In the genomic region with DNA sequence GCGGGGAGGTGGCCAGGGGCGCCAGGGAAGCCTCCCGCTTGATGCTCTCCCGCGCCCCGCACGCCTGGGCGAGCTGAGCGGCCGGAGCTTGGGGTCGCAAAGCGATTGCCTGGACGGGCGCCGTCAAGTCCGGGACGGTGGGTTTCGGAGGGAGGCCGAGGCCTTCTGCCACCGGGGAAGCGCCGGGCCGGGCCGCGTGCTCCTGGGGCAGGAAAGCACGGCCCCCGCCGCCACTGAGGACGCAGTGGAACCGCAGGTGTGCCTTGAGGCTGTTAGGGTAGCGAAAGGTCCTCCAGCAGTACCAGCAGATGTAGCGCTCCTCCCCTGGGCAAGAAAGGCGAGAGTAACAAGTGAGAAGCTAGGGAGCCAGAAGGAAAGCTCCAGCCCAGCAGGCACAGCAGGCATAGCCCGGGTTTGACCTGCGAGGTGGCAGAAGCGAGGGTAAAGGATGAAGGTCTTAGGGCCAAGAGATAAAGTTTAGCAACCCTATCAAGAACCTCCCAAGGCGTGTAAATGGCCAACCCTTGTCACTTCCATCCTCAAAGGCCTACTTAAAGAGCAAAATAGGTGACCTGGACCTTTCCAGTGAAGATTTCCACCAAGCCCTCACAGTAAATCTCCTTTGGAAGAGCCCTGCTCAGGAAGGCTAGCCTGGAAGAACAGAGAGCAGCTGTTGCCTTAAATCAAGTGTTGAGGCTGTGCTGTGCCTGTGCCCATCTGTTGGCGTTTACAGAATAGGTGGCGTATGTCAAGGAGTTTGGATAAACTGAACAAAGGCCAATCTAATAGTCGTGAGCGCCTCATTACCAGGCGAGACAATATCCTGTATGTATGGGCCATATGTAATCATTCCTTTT, we compare ENCODE assay signal across 9 mouse cellular contexts. TPM values are rescaled to one million over a fixed set of nuclear protein-coding genes. Genes with fewer than 3 reads are reported as not detected.
DNase-seq lines count a peak whose midpoint lies in the region; ATAC-seq and TF ChIP-seq lines count a peak whose summit lies in the region.
"Had no signal": no experiment of that assay in that cellular context is flagged by ENCODE, and none has a peak within 500 bp of the region (broad histone marks: within the 10 kb centered on the region; RNA-seq: fewer than 3 reads in every experiment).

No protein-coding gene starts in this region.

- whole genome bisulfite sequencing in hindbrain, embryonic 11.5 days: 2% methylated on average over 42 of the region's 42 CpGs
- WGBS in liver, postnatal 0 days (ENCODE audit: insufficient replicate concordance): 6% methylated on average over 41 of the region's 42 CpGs

- DNase-seq in testis, postnatal 10 days (ENCODE audit: low spot score): no peak
- DNase-seq in hindbrain, embryonic 11.5 days (ENCODE audit: low spot score): peak; percentile 61
- DNase-seq in liver, postnatal 0 days: no peak
- no peak for DNase-seq in frontal cortex, postnatal 25 days (ENCODE audit: low spot score in 2 of 2)
- no peak for DNase-seq in T-cell, adult 2 months (ENCODE audit: low spot score)
- DNase-seq in spleen, adult 18-20 months: no peak
- DNase-seq: right cerebral cortex, postnatal 25 days had no signal

- no peak for TF ChIP-seq CTCF in testis, adult 2 months (IDR thresholded peaks at IDR 0.05; ENCODE audit: control insufficient read depth, insufficient read depth, insufficient replicate concordance, low read depth, low read length)
- no peak for TF ChIP-seq CTCF in liver, postnatal 0 days (IDR thresholded peaks at IDR 0.05; ENCODE audit: low read depth)

- H3K4me3 ChIP-seq in testis, adult 2 months (ENCODE audit: control insufficient read depth, low read depth, low read length): peak overlapping the region; percentile 52
- peak overlapping the region; percentile 37 for H3K4me3 ChIP-seq in hindbrain, embryonic 11.5 days (ENCODE audit: low read depth, low read length)
- peak overlapping the region; percentile 39 for H3K4me3 ChIP-seq in liver, postnatal 0 days (ENCODE audit: low read depth, low read length)
- H3K4me3 ChIP-seq: left cerebral cortex, adult 2 months had no signal

- H3K36me3 ChIP-seq in testis, adult 2 months (ENCODE audit: control insufficient read depth, insufficient read depth, low read length): no peaks in the 10 kb centered on the region
- no peaks in the 10 kb centered on the region for H3K36me3 ChIP-seq in hindbrain, embryonic 11.5 days (ENCODE audit: control insufficient read depth, insufficient read depth, low read length)
- no peaks in the 10 kb centered on the region for H3K36me3 ChIP-seq in liver, postnatal 0 days (replicated peaks; ENCODE audit: insufficient read depth, low read length)

- ATAC-seq in hindbrain, embryonic 11.5 days (ENCODE audit: low FRiP score): peak; percentile 49
- ATAC-seq in liver, postnatal 0 days: no peak

- peaks cover 7% of the 10 kb centered on the region for H3K4me1 ChIP-seq in testis, adult 2 months (ENCODE audit: control insufficient read depth, insufficient read depth, low read length)
- H3K4me1 ChIP-seq in hindbrain, embryonic 11.5 days (replicated peaks; ENCODE audit: control insufficient read depth, insufficient read depth, low read length): peaks cover 7% of the 10 kb centered on the region
- peaks cover 8% of the 10 kb centered on the region for H3K4me1 ChIP-seq in liver, postnatal 0 days (ENCODE audit: insufficient read depth)

- no peak for TF ChIP-seq POLR2A in testis, adult 2 months (IDR thresholded peaks at IDR 0.05; ENCODE audit: control insufficient read depth, low read depth, low read length)

- TF ChIP-seq EP300 in liver, postnatal 0 days (IDR thresholded peaks at IDR 0.05; ENCODE audit: low read depth): no peak

- H3K27me3 ChIP-seq in testis, adult 2 months (ENCODE audit: control insufficient read depth, insufficient read depth, low read length): peaks cover 4% of the 10 kb centered on the region; the same call in 1 of the 2 replicates
- H3K27me3 ChIP-seq in hindbrain, embryonic 11.5 days (ENCODE audit: control insufficient read depth, insufficient read depth, low read length): peaks cover 81% of the 10 kb centered on the region
- peaks cover 96% of the 10 kb centered on the region for H3K27me3 ChIP-seq in liver, postnatal 0 days (ENCODE audit: insufficient read depth, low read length)

- no peak overlapping the region for H3K27ac ChIP-seq in testis, adult 2 months (ENCODE audit: control insufficient read depth, insufficient read depth, low read depth, low read length)
- peak overlapping the region; percentile 65; the same call in 1 of the 2 replicates for H3K27ac ChIP-seq in hindbrain, embryonic 11.5 days (ENCODE audit: low read depth, low read length)
- no peak overlapping the region for H3K27ac ChIP-seq in liver, postnatal 0 days (ENCODE audit: low read depth)
- H3K27ac ChIP-seq: left cerebral cortex, adult 2 months had no signal

- peak overlapping the region; percentile 65 for H3K9ac ChIP-seq in hindbrain, embryonic 11.5 days (ENCODE audit: low read depth, low read length)
- H3K9ac ChIP-seq in liver, postnatal 0 days (replicated peaks): no peak overlapping the region

- peak overlapping the region; percentile 74 for H3K4me2 ChIP-seq in hindbrain, embryonic 11.5 days (replicated peaks; ENCODE audit: low read depth, low read length)
- peak overlapping the region; percentile 63; the same call in 1 of the 2 replicates for H3K4me2 ChIP-seq in liver, postnatal 0 days (ENCODE audit: low read depth, low read length)

- H3K9me3 ChIP-seq in hindbrain, embryonic 11.5 days (ENCODE audit: control insufficient read depth, low read length): no peaks in the 10 kb centered on the region
- no peaks in the 10 kb centered on the region for H3K9me3 ChIP-seq in liver, postnatal 0 days (ENCODE audit: low read length)

RNA-seq across cellular contexts. Expression of a gene that starts 5.9 kb away (rescaled TPM):
- polyA plus RNA-seq in testis, adult 2 months (2012; rRNA removed): not detected in 2 replicates
- polyA plus RNA-seq in hindbrain, embryonic 11.5 days (2014; fragmentation: Nextera tagmentation; extraction: Ambion mirVana): 8.1 and 8.2 TPM in 2 replicates
- polyA plus RNA-seq in liver, postnatal 0 days (2015; fragmentation: Nextera tagmentation; extraction: Ambion mirVana): not detected in 2 replicates

RNA-seq across cellular contexts. Expression of a gene that starts 47.6 kb away (rescaled TPM):
- polyA plus RNA-seq in testis, adult 2 months (2012; rRNA removed): 5.8 and 9.7 TPM in 2 replicates
- polyA plus RNA-seq in hindbrain, embryonic 11.5 days (2014; fragmentation: Nextera tagmentation; extraction: Ambion mirVana): 86.3 and 90.6 TPM in 2 replicates
- 12.7 and 13.9 TPM in 2 replicates for polyA plus RNA-seq in liver, postnatal 0 days (2015; fragmentation: Nextera tagmentation; extraction: Ambion mirVana)
